Mouse (Mus musculus) splenic B cell, adult 2 months (primary cell): Measurements from ENCODE around the gene Tbc1d10c.

Source experiments
- DNase-seq: peaks from one replicate; pipeline ENCODE4 v3.0.0-alpha.2; 2011; ENCODE audit warnings: low read depth, low spot score
- H3K27me3 ChIP-seq: 2 replicates; pipeline ENCODE4 v1.6.1; 2012; ENCODE audit warnings: mild to moderate bottlenecking, low read length, moderate library complexity, mixed read lengths; ENCODE audit not compliant: control insufficient read depth, poor library complexity, insufficient read depth, severe bottlenecking
- H3K36me3 ChIP-seq: 2 replicates; pipeline ENCODE4 v1.6.1; 2012; ENCODE audit warnings: mild to moderate bottlenecking, low read length, moderate library complexity, mixed read lengths; ENCODE audit not compliant: control insufficient read depth, poor library complexity, insufficient read depth, severe bottlenecking

The Tbc1d10c gene

DNA sequence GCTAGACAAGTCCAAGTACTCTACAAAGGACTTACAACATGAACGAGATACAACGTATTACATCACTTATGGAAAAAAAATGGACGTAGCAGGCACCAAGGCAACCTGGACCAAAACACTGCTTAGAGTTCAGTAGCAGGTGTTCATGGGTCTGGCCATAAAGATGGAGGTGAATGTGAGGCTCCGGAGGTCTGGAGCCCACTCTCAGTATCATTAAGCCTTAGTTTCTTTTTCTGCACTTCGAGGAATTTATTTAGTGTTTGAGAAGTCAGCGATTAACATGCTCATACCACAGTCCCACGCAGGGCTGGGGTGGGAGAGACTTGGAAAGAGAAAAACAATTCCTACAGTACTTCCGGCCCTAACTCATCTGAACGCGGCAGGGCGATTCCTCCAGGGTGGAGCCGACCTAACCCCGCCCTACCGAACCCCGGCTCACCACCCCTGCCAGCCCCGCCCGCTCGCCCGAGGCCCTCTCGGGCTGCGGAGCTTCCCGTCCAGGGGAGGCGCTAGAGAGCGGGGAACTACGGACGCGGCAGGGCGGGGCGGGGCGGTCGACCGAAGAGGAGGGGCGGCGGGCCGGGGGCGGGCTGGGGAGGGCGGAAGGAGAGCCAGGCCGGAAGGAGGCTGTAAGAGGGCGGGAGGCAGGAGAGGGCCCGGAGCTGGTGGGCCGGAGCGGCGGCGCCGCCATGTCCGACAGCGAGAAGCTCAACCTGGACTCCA, 605 bp upstream of the Tbc1d10c start, which contains the start of gene Ppp1ca:
Ppp1ca (plus strand) TSS at position 538 of the 723 bp plus-strand sequence.
- peak; percentile 97 for DNase-seq
- H3K36me3 ChIP-seq, result peaks cover 33% of the 10 kb centered on the region
- no peaks in the 10 kb centered on the region for H3K27me3 ChIP-seq

DNA sequence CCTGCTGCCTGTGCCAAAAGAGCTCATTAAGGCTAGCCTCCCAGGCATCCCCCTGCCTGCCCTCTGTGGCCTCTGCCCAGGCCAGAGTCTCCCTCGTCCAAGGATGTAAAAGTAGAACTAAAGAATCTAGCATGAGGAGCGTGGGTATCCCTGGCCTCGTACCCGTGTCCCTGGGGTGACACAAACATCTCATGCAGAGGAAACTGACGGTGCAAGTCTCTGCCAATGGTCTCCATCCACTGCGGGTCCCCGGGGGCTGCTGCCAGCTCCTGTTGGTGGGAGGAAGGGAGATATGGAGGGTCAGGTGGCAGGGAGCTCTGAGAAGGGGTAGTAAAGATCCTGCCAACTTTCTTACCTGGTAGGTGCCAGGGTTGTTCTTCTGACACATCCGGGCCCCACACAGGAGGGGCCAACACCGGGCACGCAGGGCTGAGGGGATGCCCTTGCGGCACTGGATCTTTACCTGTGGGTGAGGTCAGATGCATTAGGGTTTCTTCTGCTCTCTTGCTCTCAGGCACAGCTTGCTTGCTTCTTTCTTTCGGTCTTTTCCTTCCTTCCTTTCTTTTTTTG, 1.9 kb downstream of the Tbc1d10c start:
- no peak for DNase-seq
- peaks cover 32% of the 10 kb centered on the region for H3K36me3 ChIP-seq
- H3K27me3 ChIP-seq, result no peaks in the 10 kb centered on the region

DNA sequence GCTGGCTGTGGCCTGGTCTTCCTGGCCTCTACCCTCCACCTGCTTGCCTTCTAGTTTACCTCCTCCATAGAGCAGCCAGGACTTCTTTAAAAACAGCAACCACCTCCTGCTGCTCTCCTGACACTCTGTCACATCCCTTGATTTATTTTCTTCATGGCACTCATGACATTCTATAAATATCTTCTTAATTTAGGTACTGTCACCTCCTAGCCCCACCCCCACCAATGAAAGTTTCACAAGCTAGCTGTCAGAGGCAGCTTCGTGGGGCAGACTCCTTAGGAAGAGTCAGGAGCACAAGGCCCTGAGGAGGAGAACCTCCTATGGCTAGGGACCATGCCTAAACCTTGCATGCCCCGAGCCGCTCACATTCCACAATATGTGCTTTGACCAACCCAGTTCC, 3.8 kb downstream of the Tbc1d10c start:
- DNase-seq, result no peak
- Histone ChIP-seq H3K36me3 (peaks cover 41% of the 10 kb centered on the region), H3K27me3 (no peaks in the 10 kb centered on the region)

DNA sequence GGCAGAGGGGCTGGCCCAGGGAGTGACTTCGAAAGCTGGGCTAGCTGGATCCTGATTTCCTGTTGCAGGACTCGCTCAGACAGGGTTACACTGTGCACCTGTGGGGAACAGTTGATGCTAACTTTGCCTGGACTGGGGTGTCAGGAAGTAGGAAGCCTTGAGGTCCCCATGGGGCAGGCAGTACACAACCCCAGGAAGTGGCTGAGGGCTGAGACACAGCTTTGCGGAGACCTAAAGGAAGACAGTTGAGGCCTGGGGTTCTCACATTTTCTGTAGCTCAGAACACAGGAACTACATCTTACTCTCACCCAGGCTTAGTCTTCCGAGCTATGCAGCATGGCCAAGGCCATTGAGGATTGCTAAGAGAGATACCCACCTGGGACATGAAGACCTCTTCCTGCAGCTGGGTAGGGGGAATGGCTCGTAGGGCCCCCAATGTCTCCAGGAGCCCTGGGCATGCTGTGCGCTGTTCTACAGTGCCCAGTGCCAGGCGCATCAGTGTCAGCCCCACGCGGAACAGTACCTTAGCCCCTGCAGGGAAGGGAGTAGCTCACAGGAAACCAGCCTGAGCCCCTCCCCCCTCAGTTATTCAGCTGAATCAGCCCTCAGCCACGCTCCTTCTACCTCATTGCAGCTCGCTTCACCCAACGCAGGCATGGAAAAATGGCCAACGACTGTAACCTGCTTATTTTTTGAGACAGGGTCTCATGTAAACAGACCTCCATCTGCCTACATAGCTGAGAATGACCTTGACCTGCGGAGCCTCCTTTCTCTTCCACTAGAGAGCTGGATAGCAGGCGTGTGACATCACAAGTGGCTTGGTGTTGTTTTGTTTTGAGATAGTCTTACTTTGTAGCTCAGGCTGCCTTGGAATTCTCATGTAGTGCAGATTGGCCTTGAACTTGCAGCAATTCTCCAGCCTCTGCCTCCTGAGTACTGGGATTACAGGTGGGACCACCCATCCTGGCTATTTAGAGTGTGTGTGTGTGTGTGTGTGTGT, 5.8 kb downstream of the Tbc1d10c start:
- DNase-seq, result peak; percentile 78
- no peaks in the 10 kb centered on the region for H3K27me3 ChIP-seq
- H3K36me3 ChIP-seq, result peaks cover 42% of the 10 kb centered on the region

- Histone ChIP-seq H3K36me3 (peaks cover 39% of the 10 kb centered on the region), H3K27me3 (no peaks in the 10 kb centered on the region)
- no peak for DNase-seq
Observed at GRCm38 (mm10) chr19:4183689-4184088, 7.4 kb downstream of the Tbc1d10c start.

DNA sequence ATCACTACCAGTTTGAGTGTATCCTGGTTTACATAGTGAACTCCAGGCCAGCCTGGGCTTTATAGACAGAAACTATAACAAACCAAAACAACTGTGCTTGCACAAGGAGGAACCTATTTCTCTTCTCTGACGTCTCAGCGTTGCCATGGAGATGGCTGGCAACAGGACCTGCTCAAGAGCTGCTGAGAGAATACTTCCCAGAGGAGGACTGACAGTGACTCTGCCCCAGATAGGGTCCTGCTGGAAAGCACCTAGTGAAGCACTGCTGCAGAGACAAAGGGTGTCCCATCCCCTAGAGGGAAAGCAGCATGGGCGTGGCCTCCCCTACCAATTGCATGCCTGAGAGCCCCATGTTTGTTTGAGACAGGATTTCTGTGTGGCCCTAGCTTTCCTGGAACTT, 9.2 kb downstream of the Tbc1d10c start:
- H3K36me3 ChIP-seq, result peaks cover 36% of the 10 kb centered on the region
- DNase-seq, result peak; percentile 91

GRCm38 (mm10) chr19:4180411-4180810, 10.7 kb downstream of the Tbc1d10c start:
- no peak for DNase-seq
- no peaks in the 10 kb centered on the region for H3K27me3 ChIP-seq
- H3K36me3 ChIP-seq, result peaks cover 34% of the 10 kb centered on the region

More for the DNA sequence above, 9.2 kb downstream of the Tbc1d10c start:
- H3K27me3 ChIP-seq, result no peaks in the 10 kb centered on the region

DNA sequence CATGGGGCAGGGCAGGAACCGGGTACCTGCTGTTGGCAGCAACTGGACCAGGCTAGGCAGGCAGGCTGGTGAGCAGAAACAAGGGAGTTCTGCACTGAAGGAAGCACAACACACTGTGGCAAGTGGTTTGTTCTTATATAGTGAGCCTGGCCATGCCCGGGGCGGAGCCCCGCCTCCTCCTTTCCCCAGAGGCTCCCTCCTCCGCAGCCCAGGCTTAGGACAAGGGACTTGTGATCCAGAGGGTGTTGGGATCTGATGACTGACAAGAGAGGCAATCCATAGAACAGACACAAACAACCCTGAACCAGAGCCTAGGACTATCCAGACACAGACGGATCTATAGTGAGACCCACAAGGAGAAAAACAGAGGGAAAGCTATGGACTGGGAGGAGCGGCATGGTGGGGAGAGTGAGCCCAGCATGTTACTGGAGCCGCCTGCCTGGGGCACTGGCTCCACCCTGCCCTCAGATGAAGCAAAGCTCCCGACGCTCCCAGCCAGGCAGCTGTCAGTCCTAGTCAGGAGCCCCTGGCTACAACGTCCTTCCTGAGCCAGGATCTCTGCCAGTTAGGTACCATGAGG, 15.6 kb downstream of the Tbc1d10c start, which contains the start of gene Carns1:
Carns1 (minus strand) TSS at position 112 of the 580 bp plus-strand sequence.
- peaks cover 13% of the 10 kb centered on the region for H3K36me3 ChIP-seq
- no peaks in the 10 kb centered on the region for H3K27me3 ChIP-seq
- DNase-seq, result no peak

DNA sequence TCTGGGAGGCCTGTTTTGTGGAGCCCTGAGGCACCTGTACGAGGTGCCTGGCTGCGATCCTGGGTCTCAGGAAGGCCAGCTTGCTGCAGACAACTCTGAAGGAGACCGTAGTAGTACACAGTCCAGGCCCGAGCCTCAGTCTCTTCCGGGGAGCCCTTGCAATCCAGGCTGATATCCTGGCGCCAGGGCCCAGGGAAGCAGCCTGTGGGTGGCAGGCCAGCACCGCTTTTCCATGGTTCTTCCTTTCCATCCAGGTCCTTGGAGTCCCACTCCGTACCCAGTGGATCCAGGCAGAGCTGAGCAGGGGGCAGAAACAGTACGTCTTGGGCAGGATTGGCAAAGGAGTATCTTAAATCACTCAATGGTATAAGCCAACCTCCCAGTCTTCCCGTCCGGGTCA, 18.2 kb downstream of the Tbc1d10c start:
- DNase-seq, result no peak
- no peaks in the 10 kb centered on the region for H3K27me3 ChIP-seq
- H3K36me3 ChIP-seq, result peaks cover 8% of the 10 kb centered on the region

DNA sequence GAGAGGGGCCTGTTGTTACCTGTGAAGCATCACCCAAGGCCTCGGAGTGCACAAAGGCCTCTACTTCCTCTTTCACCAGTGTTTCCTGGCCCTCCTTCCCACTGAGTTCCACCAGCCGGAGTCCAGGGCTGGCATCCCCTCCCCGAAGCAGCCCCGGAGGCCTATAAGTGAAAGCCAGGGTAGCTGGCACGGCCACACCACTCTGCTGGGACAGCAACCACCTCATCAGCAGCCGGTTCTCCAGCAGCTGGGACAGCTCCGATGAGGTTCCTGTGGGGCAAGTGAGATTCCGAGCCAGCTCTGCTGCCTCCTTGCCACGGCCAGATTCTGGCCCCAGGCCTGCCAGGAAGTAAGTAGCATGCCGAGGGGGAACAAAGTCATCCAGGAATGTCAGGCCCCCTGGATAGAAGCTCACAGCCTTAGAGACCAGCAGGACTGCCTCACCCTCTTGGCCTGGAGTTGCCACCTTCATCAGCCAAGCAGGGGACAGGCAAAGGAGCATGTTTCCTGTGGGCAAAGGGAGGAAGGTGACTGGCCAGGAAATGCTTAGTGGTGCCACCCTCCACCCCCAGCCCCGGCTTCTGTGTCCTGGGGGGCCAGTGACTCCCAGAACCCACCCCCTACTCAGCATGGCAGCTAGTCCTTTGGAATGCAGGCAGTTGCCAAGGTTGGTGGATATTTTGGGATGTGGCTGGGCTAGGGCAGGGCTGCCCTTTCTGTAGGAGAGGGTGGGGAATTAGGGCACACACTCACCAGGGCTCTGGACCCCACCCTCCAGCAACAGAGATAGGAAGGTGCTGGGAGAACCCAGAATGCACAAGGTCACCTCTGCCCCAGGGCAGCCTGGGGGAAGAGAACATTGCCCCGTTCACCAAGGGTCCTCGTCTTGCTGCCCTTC, 19.4 kb downstream of the Tbc1d10c start:
- no peaks in the 10 kb centered on the region for H3K27me3 ChIP-seq
- H3K36me3 ChIP-seq, result peaks cover 4% of the 10 kb centered on the region
- peak; percentile 58 for DNase-seq

DNA sequence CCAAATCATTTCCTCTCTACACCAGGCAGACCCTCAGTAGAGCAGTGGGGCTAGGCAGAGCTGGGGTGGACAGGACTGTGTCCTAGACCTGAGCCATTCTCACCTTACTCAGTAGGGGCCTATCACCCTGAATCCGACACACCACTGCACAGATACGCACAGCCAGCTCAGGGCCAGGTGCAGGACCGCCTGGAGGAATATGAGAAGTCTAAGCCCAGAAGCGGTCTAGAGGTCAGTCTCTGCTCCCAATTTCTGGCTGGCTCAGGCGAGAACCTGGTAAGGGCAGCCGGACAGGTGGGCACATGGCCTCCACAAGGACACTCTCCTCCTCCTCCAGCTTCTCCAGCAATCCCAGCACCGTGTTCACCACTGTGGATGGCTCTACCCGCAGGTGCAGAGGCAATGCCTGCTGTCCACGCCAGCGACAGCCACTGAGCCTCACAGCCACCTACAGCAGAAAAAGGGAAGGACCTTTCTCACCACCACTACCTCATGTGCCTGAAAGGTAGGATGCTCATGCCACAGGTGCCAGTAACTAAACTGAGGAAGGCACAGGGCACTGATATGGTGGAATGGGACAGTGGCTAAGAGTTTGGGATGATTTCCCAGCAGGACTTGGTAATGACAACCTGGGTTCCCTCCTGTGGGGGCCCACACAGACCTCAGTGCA, 20.2 kb downstream of the Tbc1d10c start:
- no peaks in the 10 kb centered on the region for H3K27me3 ChIP-seq
- peak; percentile 52 for DNase-seq
- peaks cover 3% of the 10 kb centered on the region for H3K36me3 ChIP-seq

GRCm38 (mm10) chr19:4169810-4170209, 21.3 kb downstream of the Tbc1d10c start:
- DNase-seq, result no peak
- H3K36me3 ChIP-seq, result no peaks in the 10 kb centered on the region; the same call in 1 of the 2 replicates
- H3K27me3 ChIP-seq, result no peaks in the 10 kb centered on the region

DNA sequence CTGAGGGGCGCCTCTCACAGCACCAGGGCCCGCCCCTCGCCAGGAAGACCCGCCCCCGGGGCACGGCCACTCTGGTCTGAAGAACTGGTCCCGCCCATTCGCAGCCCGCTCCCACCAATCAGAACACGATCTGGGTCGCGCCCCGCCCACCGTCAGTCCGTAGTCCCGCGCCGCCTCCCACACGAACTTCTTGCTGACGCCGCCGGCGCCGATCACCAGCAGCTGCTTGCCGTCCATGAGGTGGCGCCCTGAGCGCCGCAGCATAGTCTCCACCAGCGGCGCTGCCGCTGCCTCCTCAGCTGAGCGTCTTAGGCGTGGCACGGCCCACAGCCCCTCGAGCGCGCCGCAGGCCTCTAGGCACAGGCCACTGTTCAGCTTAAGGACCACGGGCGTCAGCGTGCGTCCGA, 21.7 kb downstream of the Tbc1d10c start:
- Histone ChIP-seq H3K27me3 (no peaks in the 10 kb centered on the region), H3K36me3 (no peaks in the 10 kb centered on the region; the same call in 1 of the 2 replicates)

More for the DNA sequence above, 21.7 kb downstream of the Tbc1d10c start:
- peak; percentile 99 for DNase-seq
